Mouse (Mus musculus) ovary, postnatal 14 days (tissue): Measurements from ENCODE around the gene Serpinb9d.
"Not testable (repeated sequence)": the region's sequence is repeated elsewhere in the genome, so short reads cannot be mapped to it uniquely, and the experiment has no call there.

Source experiments
- DNase-seq: peaks from one replicate; pipeline ENCODE4 v3.0.0; 2022; ENCODE audit warnings: low spot score

Gene Serpinb9d

GRCm38 (mm10) chr13:33192659-33193058 is at the start of gene Serpinb9d:
Gene Serpinb9d (plus strand): TSS chr13:33192959.
- no peak for DNase-seq

GRCm38 (mm10) chr13:33159642-33160041 is 33.1 kb upstream of the Serpinb9d start, which contains the start of gene Serpinb9c:
Gene Serpinb9c (minus strand): TSS chr13:33159742.
- no peak for DNase-seq

- DNase-seq: not testable (repeated sequence)
These were observed 2.3 kb upstream of the Serpinb9d start for GRCm38 (mm10) chr13:33190486-33190885.

GRCm38 (mm10) chr13:33199740-33200139 is 7.0 kb downstream of the Serpinb9d start:
- no peak for DNase-seq

- not testable (repeated sequence) for DNase-seq
These were observed 56.6 kb downstream of the Serpinb9d start, which contains the start of gene Serpinb9e for GRCm38 (mm10) chr13:33249312-33249711. Gene Serpinb9e (plus strand): TSS chr13:33249612.
